Mouse (Mus musculus): ENCODE results near the gene Calcr. TPM values are rescaled to one million over a fixed set of nuclear protein-coding genes. Genes with fewer than 3 reads are reported as not detected.
"Not testable (repeated sequence)": the region's sequence is repeated elsewhere in the genome, so short reads cannot be mapped to it uniquely, and the experiment has no call there.

The Calcr gene
- polyA plus RNA-seq, 1 experiment from 2014 or later, result 0.49 TPM

- Histone ChIP-seq H3K9me3 (replicated peaks; ENCODE audit: control insufficient read depth, low read length) (no peaks in the 10 kb centered on the region), H3K27me3 (ENCODE audit: control insufficient read depth, insufficient read depth, low read length) (no peaks in the 10 kb centered on the region), H3K4me3 (ENCODE audit: low read depth, low read length) (no peak overlapping the region), H3K36me3 (replicated peaks; ENCODE audit: control insufficient read depth, insufficient read depth, low read depth, low read length) (no peaks in the 10 kb centered on the region), H3K27ac (replicated peaks; ENCODE audit: low read depth, low read length) (no peak overlapping the region), H3K4me2 (ENCODE audit: low read depth, low read length) (no peak overlapping the region), H3K4me1 (ENCODE audit: control insufficient read depth, insufficient read depth, low read length) (no peaks in the 10 kb centered on the region), H3K9ac (replicated peaks; ENCODE audit: low read length) (no peak overlapping the region)
- no peak for DNase-seq (ENCODE audit: low spot score)
- ATAC-seq (replicated peaks; ENCODE audit: insufficient number of reproducible peaks, low FRiP score, low TSS enrichment, low read depth), result no peak
- WGBS, result 81% methylated on average over 4 of the region's 4 CpGs
These were observed 34.2 kb downstream of the Calcr start for GRCm38 (mm10) chr6:3730246-3730867.

GRCm38 (mm10) chr6:3688087-3688642 is 76.3 kb downstream of the Calcr start:
- no peak overlapping the region for H3K27ac ChIP-seq (replicated peaks; ENCODE audit: low read depth, low read length)
- H3K9ac ChIP-seq (replicated peaks; ENCODE audit: low read length), result no peak overlapping the region
- no peaks in the 10 kb centered on the region for H3K4me1 ChIP-seq (ENCODE audit: control insufficient read depth, insufficient read depth, low read length)
- H3K9me3 ChIP-seq (replicated peaks; ENCODE audit: control insufficient read depth, low read length), result no peaks in the 10 kb centered on the region
- ATAC-seq (replicated peaks; ENCODE audit: insufficient number of reproducible peaks, low FRiP score, low TSS enrichment, low read depth) (no peak), DNase-seq (ENCODE audit: low spot score) (no peak)
- H3K4me3 ChIP-seq (ENCODE audit: low read depth, low read length), result no peak overlapping the region
- 70% methylated on average over 7 of the region's 7 CpGs for WGBS
- H3K4me2 ChIP-seq (ENCODE audit: low read depth, low read length), result no peak overlapping the region
- H3K27me3 ChIP-seq (ENCODE audit: control insufficient read depth, insufficient read depth, low read length), result no peaks in the 10 kb centered on the region
- H3K36me3 ChIP-seq (replicated peaks; ENCODE audit: control insufficient read depth, insufficient read depth, low read depth, low read length), result no peaks in the 10 kb centered on the region

DNA sequence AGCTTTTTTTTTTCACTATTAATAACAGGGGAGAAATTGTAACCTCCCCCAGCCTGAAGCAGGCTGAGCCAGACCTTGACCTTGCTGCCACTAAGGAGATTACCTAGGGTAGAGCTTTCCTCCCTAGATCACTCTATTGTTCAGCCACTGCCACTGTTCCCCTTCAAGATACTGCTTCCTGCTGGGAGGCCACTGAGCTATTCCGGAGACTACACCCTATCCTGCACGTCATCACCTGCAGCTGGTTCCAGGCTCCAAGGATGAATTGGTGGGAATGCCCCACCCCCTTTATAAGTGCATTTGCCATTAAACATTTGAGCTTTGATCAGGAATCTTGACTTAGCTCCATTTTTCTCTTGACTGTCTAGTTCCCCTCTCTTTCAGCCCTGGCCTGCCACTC is 86.2 kb downstream of the Calcr start:
- not testable (repeated sequence) for H3K27me3 ChIP-seq (ENCODE audit: control insufficient read depth, insufficient read depth, low read length); H3K4me2 ChIP-seq (ENCODE audit: low read depth, low read length); H3K4me3 ChIP-seq (ENCODE audit: low read depth, low read length); H3K4me1 ChIP-seq (ENCODE audit: control insufficient read depth, insufficient read depth, low read length); ATAC-seq (replicated peaks; ENCODE audit: insufficient number of reproducible peaks, low FRiP score, low TSS enrichment, low read depth); H3K9me3 ChIP-seq (replicated peaks; ENCODE audit: control insufficient read depth, low read length); H3K36me3 ChIP-seq (replicated peaks; ENCODE audit: control insufficient read depth, insufficient read depth, low read depth, low read length); DNase-seq (ENCODE audit: low spot score); H3K27ac ChIP-seq (replicated peaks; ENCODE audit: low read depth, low read length); H3K9ac ChIP-seq (replicated peaks; ENCODE audit: low read length)
- WGBS, result 33% methylated on average over 2 of the region's 2 CpGs

GRCm38 (mm10) chr6:3677806-3678205 is 86.7 kb downstream of the Calcr start:
- Histone ChIP-seq H3K9ac (replicated peaks; ENCODE audit: low read length) (no peak overlapping the region), H3K36me3 (replicated peaks; ENCODE audit: control insufficient read depth, insufficient read depth, low read depth, low read length) (no peaks in the 10 kb centered on the region), H3K27me3 (ENCODE audit: control insufficient read depth, insufficient read depth, low read length) (no peaks in the 10 kb centered on the region), H3K4me2 (ENCODE audit: low read depth, low read length) (no peak overlapping the region), H3K4me1 (ENCODE audit: control insufficient read depth, insufficient read depth, low read length) (no peaks in the 10 kb centered on the region), H3K27ac (replicated peaks; ENCODE audit: low read depth, low read length) (no peak overlapping the region), H3K9me3 (replicated peaks; ENCODE audit: control insufficient read depth, low read length) (no peaks in the 10 kb centered on the region), H3K4me3 (ENCODE audit: low read depth, low read length) (no peak overlapping the region)
- DNase-seq (ENCODE audit: low spot score) (no peak), ATAC-seq (replicated peaks; ENCODE audit: insufficient number of reproducible peaks, low FRiP score, low TSS enrichment, low read depth) (no peak)
- WGBS, result 60% methylated on average over 2 of the region's 2 CpGs

GRCm38 (mm10) chr6:3671941-3672340 is 92.6 kb downstream of the Calcr start:
- not testable (repeated sequence) for H3K9me3 ChIP-seq (replicated peaks; ENCODE audit: control insufficient read depth, low read length); H3K9ac ChIP-seq (replicated peaks; ENCODE audit: low read length); H3K4me2 ChIP-seq (ENCODE audit: low read depth, low read length); H3K27me3 ChIP-seq (ENCODE audit: control insufficient read depth, insufficient read depth, low read length); H3K27ac ChIP-seq (replicated peaks; ENCODE audit: low read depth, low read length); H3K4me3 ChIP-seq (ENCODE audit: low read depth, low read length); H3K4me1 ChIP-seq (ENCODE audit: control insufficient read depth, insufficient read depth, low read length); DNase-seq (ENCODE audit: low spot score); ATAC-seq (replicated peaks; ENCODE audit: insufficient number of reproducible peaks, low FRiP score, low TSS enrichment, low read depth); H3K36me3 ChIP-seq (replicated peaks; ENCODE audit: control insufficient read depth, insufficient read depth, low read depth, low read length)
- 84% methylated on average over 4 of the region's 4 CpGs for WGBS

DNA sequence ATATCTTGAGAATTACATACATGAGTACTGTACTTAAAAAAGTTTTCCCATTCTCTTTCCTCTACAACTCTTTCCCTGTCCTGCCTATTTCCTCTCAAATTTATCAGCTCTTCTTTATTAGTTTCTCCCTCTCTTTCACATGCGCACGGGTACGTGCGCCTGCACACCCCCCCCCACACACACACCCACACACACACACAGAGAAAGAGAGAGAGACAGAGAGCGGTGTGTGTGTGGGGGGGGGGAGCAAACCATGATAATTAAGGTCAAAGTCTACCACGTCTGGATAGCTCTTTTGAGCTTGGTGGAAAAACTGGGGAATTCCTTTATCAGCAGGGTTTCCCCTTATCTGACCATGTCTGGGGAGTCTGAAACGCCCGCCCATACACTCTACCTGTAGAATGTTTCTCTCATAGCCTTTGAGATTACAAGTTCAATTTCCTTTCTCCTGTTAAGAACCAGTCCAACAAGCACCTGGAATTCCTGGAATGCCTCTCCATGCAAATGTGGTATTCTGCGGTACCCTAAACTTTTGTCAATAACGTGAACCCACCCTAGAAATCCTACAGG is 100.3 kb downstream of the Calcr start:
- DNase-seq (ENCODE audit: low spot score) (no peak), ATAC-seq (replicated peaks; ENCODE audit: insufficient number of reproducible peaks, low FRiP score, low TSS enrichment, low read depth) (no peak)
- Histone ChIP-seq H3K36me3 (replicated peaks; ENCODE audit: control insufficient read depth, insufficient read depth, low read depth, low read length) (no peaks in the 10 kb centered on the region), H3K4me2 (ENCODE audit: low read depth, low read length) (no peak overlapping the region), H3K9me3 (replicated peaks; ENCODE audit: control insufficient read depth, low read length) (no peaks in the 10 kb centered on the region), H3K27ac (replicated peaks; ENCODE audit: low read depth, low read length) (no peak overlapping the region), H3K4me1 (ENCODE audit: control insufficient read depth, insufficient read depth, low read length) (no peaks in the 10 kb centered on the region), H3K9ac (replicated peaks; ENCODE audit: low read length) (no peak overlapping the region), H3K27me3 (ENCODE audit: control insufficient read depth, insufficient read depth, low read length) (no peaks in the 10 kb centered on the region), H3K4me3 (ENCODE audit: low read depth, low read length) (no peak overlapping the region)
- WGBS, result 75% methylated on average over 10 of the region's 10 CpGs

- H3K4me2 ChIP-seq (ENCODE audit: low read depth, low read length), result no peak overlapping the region
- H3K36me3 ChIP-seq (replicated peaks; ENCODE audit: control insufficient read depth, insufficient read depth, low read depth, low read length), result no peaks in the 10 kb centered on the region
- H3K27me3 ChIP-seq (ENCODE audit: control insufficient read depth, insufficient read depth, low read length), result no peaks in the 10 kb centered on the region
- ATAC-seq (replicated peaks; ENCODE audit: insufficient number of reproducible peaks, low FRiP score, low TSS enrichment, low read depth) (no peak), DNase-seq (ENCODE audit: low spot score) (no peak)
- H3K27ac ChIP-seq (replicated peaks; ENCODE audit: low read depth, low read length), result no peak overlapping the region
- 93% methylated on average over 4 of the region's 4 CpGs for WGBS
- H3K4me1 ChIP-seq (ENCODE audit: control insufficient read depth, insufficient read depth, low read length), result no peaks in the 10 kb centered on the region
- H3K9me3 ChIP-seq (replicated peaks; ENCODE audit: control insufficient read depth, low read length), result no peaks in the 10 kb centered on the region
- H3K4me3 ChIP-seq (ENCODE audit: low read depth, low read length), result no peak overlapping the region
- no peak overlapping the region for H3K9ac ChIP-seq (replicated peaks; ENCODE audit: low read length)
These were observed 106.1 kb downstream of the Calcr start for GRCm38 (mm10) chr6:3658405-3658804.
